Mouse (Mus musculus): Measurements from ENCODE around the gene Pde4b. TPM values are rescaled to one million over a fixed set of nuclear protein-coding genes. Genes with fewer than 3 reads are reported as not detected.

Pde4b gene
- polyA plus RNA-seq, 1 experiment from 2014 or later: 12.1 TPM

- Histone ChIP-seq H3K27ac (no peak overlapping the region), H3K4me1 (no peaks in the 10 kb centered on the region), H3K4me2 (no peak overlapping the region), H3K27me3 (replicated peaks) (no peaks in the 10 kb centered on the region), H3K9ac (no peak overlapping the region), H3K36me3 (no peaks in the 10 kb centered on the region), H3K9me3 (no peaks in the 10 kb centered on the region), H3K4me3 (replicated peaks) (no peak overlapping the region)
- 56% methylated on average over 9 of the region's 9 CpGs for WGBS
- no peak for ATAC-seq (ENCODE audit: insufficient read depth, low FRiP score, low read depth)
Measured at GRCm38 (mm10) chr4:102368105-102368735, 280.9 kb downstream of the Pde4b start.

GRCm38 (mm10) chr4:102374614-102375013 is 287.3 kb downstream of the Pde4b start:
- Histone ChIP-seq H3K27ac (no peak overlapping the region), H3K9ac (no peak overlapping the region)
- WGBS: 45% methylated on average over 5 of the region's 5 CpGs

GRCm38 (mm10) chr4:102382763-102383505 is 295.6 kb downstream of the Pde4b start:
- Histone ChIP-seq H3K9ac (no peak overlapping the region), H3K4me3 (replicated peaks) (no peak overlapping the region), H3K36me3 (no peaks in the 10 kb centered on the region), H3K4me2 (no peak overlapping the region), H3K27ac (no peak overlapping the region), H3K4me1 (no peaks in the 10 kb centered on the region), H3K27me3 (replicated peaks) (no peaks in the 10 kb centered on the region), H3K9me3 (no peaks in the 10 kb centered on the region)
- ATAC-seq (ENCODE audit: insufficient read depth, low FRiP score, low read depth): no peak
- 41% methylated on average over 1 of the region's 1 CpGs for WGBS

More at GRCm38 (mm10) chr4:102374614-102375013, 287.3 kb downstream of the Pde4b start:
- no peaks in the 10 kb centered on the region for H3K9me3 ChIP-seq
- no peak overlapping the region for H3K4me2 ChIP-seq
- ATAC-seq (ENCODE audit: insufficient read depth, low FRiP score, low read depth): no peak
- H3K4me3 ChIP-seq (replicated peaks): no peak overlapping the region
- H3K4me1 ChIP-seq: no peaks in the 10 kb centered on the region
- H3K36me3 ChIP-seq: no peaks in the 10 kb centered on the region
- no peaks in the 10 kb centered on the region for H3K27me3 ChIP-seq (replicated peaks)

GRCm38 (mm10) chr4:102393605-102394004 is 306.3 kb downstream of the Pde4b start:
- Histone ChIP-seq H3K9ac (no peak overlapping the region), H3K4me1 (no peaks in the 10 kb centered on the region), H3K9me3 (no peaks in the 10 kb centered on the region), H3K4me3 (replicated peaks) (no peak overlapping the region), H3K36me3 (no peaks in the 10 kb centered on the region), H3K27me3 (replicated peaks) (no peaks in the 10 kb centered on the region), H3K27ac (no peak overlapping the region), H3K4me2 (no peak overlapping the region)
- WGBS: 71% methylated on average over 2 of the region's 2 CpGs
- no peak for ATAC-seq (ENCODE audit: insufficient read depth, low FRiP score, low read depth)

GRCm38 (mm10) chr4:102397334-102397733 is 310.0 kb downstream of the Pde4b start:
- no peaks in the 10 kb centered on the region for H3K27me3 ChIP-seq (replicated peaks)
- H3K36me3 ChIP-seq: no peaks in the 10 kb centered on the region
- no peak overlapping the region for H3K4me2 ChIP-seq
- ATAC-seq (ENCODE audit: insufficient read depth, low FRiP score, low read depth): no peak
- H3K4me1 ChIP-seq: no peaks in the 10 kb centered on the region
- H3K4me3 ChIP-seq (replicated peaks): no peak overlapping the region
- WGBS: 79% methylated on average over 4 of the region's 4 CpGs
- H3K9me3 ChIP-seq: no peaks in the 10 kb centered on the region
- no peak overlapping the region for H3K27ac ChIP-seq
- no peak overlapping the region for H3K9ac ChIP-seq

GRCm38 (mm10) chr4:102398512-102398911 is 311.2 kb downstream of the Pde4b start:
- ATAC-seq (ENCODE audit: insufficient read depth, low FRiP score, low read depth): no peak
- H3K27me3 ChIP-seq (replicated peaks): no peaks in the 10 kb centered on the region
- H3K27ac ChIP-seq: no peak overlapping the region
- H3K4me2 ChIP-seq: no peak overlapping the region
- H3K9me3 ChIP-seq: no peaks in the 10 kb centered on the region
- 91% methylated on average over 1 of the region's 1 CpGs for WGBS
- H3K36me3 ChIP-seq: no peaks in the 10 kb centered on the region
- no peak overlapping the region for H3K4me3 ChIP-seq (replicated peaks)
- no peaks in the 10 kb centered on the region for H3K4me1 ChIP-seq
- no peak overlapping the region for H3K9ac ChIP-seq

- Histone ChIP-seq H3K27ac (no peak overlapping the region), H3K9me3 (no peaks in the 10 kb centered on the region), H3K4me3 (replicated peaks) (no peak overlapping the region), H3K9ac (no peak overlapping the region), H3K4me2 (no peak overlapping the region), H3K27me3 (replicated peaks) (no peaks in the 10 kb centered on the region), H3K4me1 (no peaks in the 10 kb centered on the region), H3K36me3 (no peaks in the 10 kb centered on the region)
- ATAC-seq (ENCODE audit: insufficient read depth, low FRiP score, low read depth): no peak
- WGBS: 45% methylated on average over 3 of the region's 3 CpGs
Measured at GRCm38 (mm10) chr4:102406848-102407247, 319.5 kb downstream of the Pde4b start.

- H3K4me1 ChIP-seq: no peaks in the 10 kb centered on the region
- ATAC-seq (ENCODE audit: insufficient read depth, low FRiP score, low read depth): no peak
- no peak overlapping the region for H3K27ac ChIP-seq
- H3K27me3 ChIP-seq (replicated peaks): no peaks in the 10 kb centered on the region
- no peaks in the 10 kb centered on the region for H3K36me3 ChIP-seq
- WGBS: 51% methylated on average over 2 of the region's 2 CpGs
- H3K9ac ChIP-seq: no peak overlapping the region
- H3K9me3 ChIP-seq: no peaks in the 10 kb centered on the region
- H3K4me2 ChIP-seq: no peak overlapping the region
- H3K4me3 ChIP-seq (replicated peaks): no peak overlapping the region
Measured at GRCm38 (mm10) chr4:102408132-102408531, 320.8 kb downstream of the Pde4b start.

GRCm38 (mm10) chr4:102408938-102409337 is 321.6 kb downstream of the Pde4b start:
- H3K9ac ChIP-seq: no peak overlapping the region
- H3K4me3 ChIP-seq (replicated peaks): no peak overlapping the region
- H3K9me3 ChIP-seq: no peaks in the 10 kb centered on the region
- no peak overlapping the region for H3K4me2 ChIP-seq
- H3K36me3 ChIP-seq: no peaks in the 10 kb centered on the region
- no peak for ATAC-seq (ENCODE audit: insufficient read depth, low FRiP score, low read depth)
- no peak overlapping the region for H3K27ac ChIP-seq
- H3K4me1 ChIP-seq: no peaks in the 10 kb centered on the region
- H3K27me3 ChIP-seq (replicated peaks): no peaks in the 10 kb centered on the region
- WGBS: 31% methylated on average over 4 of the region's 4 CpGs

- no peaks in the 10 kb centered on the region for H3K4me1 ChIP-seq
- no peaks in the 10 kb centered on the region for H3K36me3 ChIP-seq
- no peak overlapping the region for H3K4me3 ChIP-seq (replicated peaks)
- no peak overlapping the region for H3K4me2 ChIP-seq
- no peaks in the 10 kb centered on the region for H3K27me3 ChIP-seq (replicated peaks)
- no peak for ATAC-seq (ENCODE audit: insufficient read depth, low FRiP score, low read depth)
- no peaks in the 10 kb centered on the region for H3K9me3 ChIP-seq
- 92% methylated on average over 2 of the region's 2 CpGs for WGBS
- no peak overlapping the region for H3K27ac ChIP-seq
- no peak overlapping the region for H3K9ac ChIP-seq
Measured at GRCm38 (mm10) chr4:102413101-102413500, 325.8 kb downstream of the Pde4b start.

GRCm38 (mm10) chr4:102413794-102414193 is 326.5 kb downstream of the Pde4b start:
- Histone ChIP-seq H3K27ac (no peak overlapping the region), H3K4me1 (no peaks in the 10 kb centered on the region), H3K27me3 (replicated peaks) (no peaks in the 10 kb centered on the region), H3K9ac (no peak overlapping the region), H3K9me3 (no peaks in the 10 kb centered on the region), H3K36me3 (no peaks in the 10 kb centered on the region), H3K4me2 (no peak overlapping the region), H3K4me3 (replicated peaks) (no peak overlapping the region)
- no peak for ATAC-seq (ENCODE audit: insufficient read depth, low FRiP score, low read depth)
- WGBS: 38% methylated on average over 4 of the region's 4 CpGs

GRCm38 (mm10) chr4:102414610-102415009 is 327.3 kb downstream of the Pde4b start:
- H3K27me3 ChIP-seq (replicated peaks): no peaks in the 10 kb centered on the region
- 79% methylated on average over 4 of the region's 4 CpGs for WGBS
- no peak for ATAC-seq (ENCODE audit: insufficient read depth, low FRiP score, low read depth)

More at GRCm38 (mm10) chr4:102414610-102415009, 327.3 kb downstream of the Pde4b start:
- Histone ChIP-seq H3K36me3 (no peaks in the 10 kb centered on the region), H3K9me3 (no peaks in the 10 kb centered on the region), H3K9ac (no peak overlapping the region), H3K27ac (no peak overlapping the region), H3K4me2 (no peak overlapping the region), H3K4me3 (replicated peaks) (no peak overlapping the region), H3K4me1 (no peaks in the 10 kb centered on the region)
